Mouse (Mus musculus) hematopoietic multipotent progenitor cell, adult 10-12 weeks (in vitro differentiated cells): Measurements from ENCODE around the gene Mfap4. TPM values are rescaled to one million over a fixed set of nuclear protein-coding genes. Genes with fewer than 3 reads are reported as not detected.

Source experiments
- polyA plus RNA-seq: library from polyadenylated mRNA; stranded (reverse); fragments of >175 nt; gene quantifications from 2 replicates; pipeline ENCODE4 v1.2.3, GENCODE M21; 2012; ENCODE audit warnings: low replicate concordance

The Mfap4 gene
- 0.07 TPM in 1 of 2 replicates, not detected in the other for polyA plus RNA-seq

DNA sequence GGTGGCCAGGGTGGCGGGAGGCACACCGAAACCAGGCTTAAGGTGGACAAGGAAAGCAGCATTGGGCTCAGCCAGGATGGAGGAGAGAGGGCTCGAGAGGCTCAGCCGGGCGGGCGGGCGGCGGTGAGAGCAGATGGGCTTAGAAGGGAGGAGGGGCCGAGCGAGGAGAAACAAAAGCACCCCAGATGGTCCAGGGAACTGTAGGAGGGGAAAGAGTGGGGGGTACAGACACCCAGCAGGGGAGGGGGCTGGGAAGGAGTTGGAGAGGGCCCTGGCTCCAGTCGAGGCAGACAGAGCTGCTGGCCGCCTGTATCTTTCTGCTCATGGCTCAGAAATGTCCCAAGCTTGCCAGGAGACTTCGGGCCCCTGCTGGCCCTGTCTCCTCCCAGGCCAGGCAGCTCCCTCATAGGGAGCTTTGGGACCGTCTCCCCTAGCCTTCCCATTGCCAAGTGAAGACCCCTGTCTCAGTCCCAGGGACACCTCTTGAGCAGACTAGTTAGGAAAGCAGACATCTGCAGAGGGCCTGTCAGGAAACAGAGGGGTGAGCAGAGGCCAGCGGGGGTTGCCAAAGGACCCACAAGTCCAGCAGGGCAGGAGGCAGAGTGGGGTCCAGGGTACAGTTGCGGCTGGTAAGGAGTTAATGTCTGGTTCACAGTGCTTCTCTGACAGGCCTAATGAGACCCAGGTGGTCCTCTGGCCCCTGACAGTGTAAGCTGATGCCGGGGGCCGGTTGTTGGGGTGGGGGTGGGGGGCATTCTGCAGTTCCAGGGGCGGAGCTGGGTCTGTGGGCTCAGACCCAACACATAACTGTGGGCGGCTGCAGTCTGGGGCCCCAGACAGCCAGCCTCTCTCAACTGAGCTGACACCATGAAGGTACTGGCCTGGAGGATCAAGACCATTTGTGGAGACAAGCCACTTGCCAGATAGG is at the start of gene Mfap4:
TSS of gene Mfap4 (plus strand) at position 819 of the 928 bp plus-strand sequence.

DNA sequence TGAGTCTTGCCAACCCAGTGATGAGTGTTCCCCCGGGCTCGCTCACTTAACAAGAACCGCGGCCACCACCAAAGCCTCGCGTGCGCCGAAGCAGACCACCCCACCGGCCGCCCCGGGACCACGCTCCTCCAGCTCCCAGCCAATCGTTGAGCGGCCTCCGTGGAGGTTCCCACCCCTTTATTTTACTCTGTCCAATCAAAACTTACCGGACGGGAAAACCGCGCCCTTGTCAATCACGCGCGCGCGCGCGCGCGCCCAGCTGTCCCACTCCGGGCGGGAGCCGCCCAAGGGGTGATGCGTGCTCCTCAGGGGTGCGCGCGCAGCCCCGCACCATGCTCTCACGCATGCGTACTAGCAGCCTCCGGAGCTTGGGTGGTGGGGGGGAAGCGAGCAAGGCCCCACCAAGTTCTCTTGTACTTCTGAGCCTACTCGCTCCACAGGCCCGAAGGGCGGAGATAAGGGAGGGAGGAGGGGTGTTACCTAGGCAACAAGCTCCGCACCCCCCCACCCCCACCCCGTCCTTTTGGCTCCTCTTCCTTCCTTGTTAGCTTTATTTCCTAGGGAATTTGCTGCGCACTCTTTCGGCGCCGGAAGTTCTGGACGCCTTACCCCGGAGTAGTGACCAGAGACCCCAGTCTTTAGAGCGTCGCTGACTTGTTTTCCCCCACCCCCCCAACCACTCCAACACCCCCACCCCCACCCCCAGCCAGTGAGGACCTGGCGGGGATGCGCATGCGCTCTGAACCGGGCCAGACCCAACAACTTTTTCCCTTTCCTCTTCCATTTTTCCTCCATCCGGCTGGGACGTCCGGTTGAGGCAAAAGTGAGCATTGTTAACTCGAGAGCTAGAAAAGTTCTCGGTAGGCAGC is 9.1 kb downstream of the Mfap4 start, which contains the start of gene Mapk7:
TSS of gene Mapk7 (minus strand) at position 278 of the 869 bp plus-strand sequence.

DNA sequence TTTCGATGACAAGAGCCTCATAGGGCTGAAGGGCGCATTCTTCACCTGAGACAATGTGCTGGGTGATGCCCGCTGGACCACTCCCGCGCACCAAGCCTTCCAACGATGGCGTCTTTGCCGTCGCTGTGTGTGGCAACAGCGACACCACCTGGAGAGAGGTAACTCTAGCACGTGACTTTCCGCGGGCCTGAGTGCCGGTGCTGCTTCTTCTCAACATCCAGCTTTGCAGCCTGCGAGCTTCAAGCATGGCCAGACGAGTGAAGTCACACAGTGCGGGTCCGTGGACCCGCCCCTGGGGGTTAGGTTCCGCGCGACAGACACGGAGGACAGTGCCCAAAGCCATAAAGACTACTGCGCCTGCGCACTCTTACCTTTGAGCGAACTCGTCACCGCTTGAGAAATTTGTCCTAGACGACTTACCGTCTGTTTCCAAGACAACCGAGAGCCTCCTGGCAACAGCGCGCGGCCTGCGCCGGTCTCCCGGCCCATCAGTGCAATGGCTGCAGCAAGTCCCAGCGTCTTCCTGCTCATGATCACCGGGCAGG is 19.6 kb downstream of the Mfap4 start, which contains the start of gene B9d1:
TSS of gene B9d1 (plus strand) at position 432 of the 545 bp plus-strand sequence.

Other genes with a start within 250 kb of the Mfap4 start
- 15.0 and 22.0 TPM in 2 replicates for gene Aldh3a2, start 218.0 kb upstream of the Mfap4 start, polyA plus RNA-seq
- gene Slc47a2, start 142.6 kb upstream of the Mfap4 start, polyA plus RNA-seq = not detected in 2 replicates
- gene Slc47a1, start 107.1 kb upstream of the Mfap4 start, polyA plus RNA-seq = not detected in 2 replicates
- not detected in 2 replicates for gene Rnf112, start 31.3 kb upstream of the Mfap4 start, polyA plus RNA-seq
- gene Mapk7, start 9.0 kb downstream of the Mfap4 start, polyA plus RNA-seq = 40.4 and 50.3 TPM in 2 replicates
- 0.84 and 1.7 TPM in 2 replicates for gene B9d1, start 19.7 kb downstream of the Mfap4 start, polyA plus RNA-seq
- gene Epn2, start 94.3 kb downstream of the Mfap4 start, polyA plus RNA-seq = 2.4 and 3.0 TPM in 2 replicates
- 170 and 183 TPM in 2 replicates for gene Grap, start 167.8 kb downstream of the Mfap4 start, polyA plus RNA-seq
- gene Fam83g, start 198.7 kb downstream of the Mfap4 start, polyA plus RNA-seq = 2.4 and 5.6 TPM in 2 replicates
- gene Slc5a10, start 235.4 kb downstream of the Mfap4 start, polyA plus RNA-seq = 0.09 TPM in 1 of 2 replicates, not detected in the other